Mouse (Mus musculus) CD8-positive naive resting alpha-beta T cell, adult 2 months (primary cell): ENCODE measurements at regions not wholly inside any gene's neighbourhood (a gene's known extent, or its start where the extent isn't known, plus 50 kb on each side); places are given as distances from the start of the nearest gene placed in this dataset.

Experiments
- DNase-seq, 2 experiments: peaks; one replicate each; pipeline ENCODE4 v3.0.0; 2022; ENCODE audit warnings: low read depth in 2 of 2, low spot score in 2 of 2

DNA sequence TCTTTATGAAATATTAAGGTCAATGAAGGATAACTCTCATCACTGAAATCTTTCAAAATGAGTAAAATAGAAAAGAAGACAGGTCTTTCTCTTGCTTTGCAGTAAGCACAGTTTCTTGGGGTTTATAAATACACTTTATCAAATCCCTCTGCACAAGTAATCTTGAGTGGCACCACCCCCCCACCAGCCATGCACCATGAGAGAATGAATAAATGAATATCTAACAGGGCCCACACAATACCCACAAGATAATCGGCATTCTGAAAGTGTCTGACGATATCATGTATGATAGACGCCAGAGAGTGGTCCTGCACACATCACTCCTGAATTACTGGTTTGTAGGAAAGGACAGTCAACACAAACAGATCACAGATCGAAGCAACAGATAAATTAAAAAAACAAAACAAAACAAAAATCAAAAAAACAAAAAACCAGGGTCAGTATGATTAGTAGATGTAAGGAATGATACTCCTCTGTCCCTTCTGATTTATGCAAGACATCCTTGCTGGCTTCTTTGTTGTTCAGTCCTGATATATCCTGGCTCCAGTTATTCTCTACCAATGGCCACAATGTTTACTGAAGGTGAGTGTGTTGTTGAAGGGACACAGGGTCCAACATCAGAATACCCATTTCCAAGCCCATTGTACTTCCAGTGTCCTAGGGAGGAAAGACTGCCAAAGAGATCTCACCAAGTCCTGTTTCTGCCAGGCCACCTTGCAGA, 92.0 kb upstream of the Cited2 start:
- no peak for DNase-seq

DNA sequence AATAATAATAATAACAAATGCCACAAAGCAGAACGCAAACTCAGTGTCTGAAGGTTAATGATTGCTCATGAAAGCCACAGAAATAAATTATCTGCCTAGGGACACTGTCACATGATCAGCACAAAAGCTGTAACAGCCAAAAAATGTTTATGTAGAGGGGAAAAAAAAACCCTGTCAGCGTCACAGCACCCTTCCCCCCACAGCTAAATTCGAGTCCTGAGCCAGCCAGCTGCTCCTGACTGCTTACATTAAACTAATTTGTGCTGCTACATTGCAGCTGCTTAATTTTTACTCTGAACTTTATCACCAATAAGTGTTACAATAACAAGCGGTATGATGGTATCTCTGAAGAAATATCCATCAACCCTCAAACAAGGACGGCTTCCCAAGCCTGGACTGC, 91.2 kb upstream of the Cited2 start:
- DNase-seq = no peak

DNA sequence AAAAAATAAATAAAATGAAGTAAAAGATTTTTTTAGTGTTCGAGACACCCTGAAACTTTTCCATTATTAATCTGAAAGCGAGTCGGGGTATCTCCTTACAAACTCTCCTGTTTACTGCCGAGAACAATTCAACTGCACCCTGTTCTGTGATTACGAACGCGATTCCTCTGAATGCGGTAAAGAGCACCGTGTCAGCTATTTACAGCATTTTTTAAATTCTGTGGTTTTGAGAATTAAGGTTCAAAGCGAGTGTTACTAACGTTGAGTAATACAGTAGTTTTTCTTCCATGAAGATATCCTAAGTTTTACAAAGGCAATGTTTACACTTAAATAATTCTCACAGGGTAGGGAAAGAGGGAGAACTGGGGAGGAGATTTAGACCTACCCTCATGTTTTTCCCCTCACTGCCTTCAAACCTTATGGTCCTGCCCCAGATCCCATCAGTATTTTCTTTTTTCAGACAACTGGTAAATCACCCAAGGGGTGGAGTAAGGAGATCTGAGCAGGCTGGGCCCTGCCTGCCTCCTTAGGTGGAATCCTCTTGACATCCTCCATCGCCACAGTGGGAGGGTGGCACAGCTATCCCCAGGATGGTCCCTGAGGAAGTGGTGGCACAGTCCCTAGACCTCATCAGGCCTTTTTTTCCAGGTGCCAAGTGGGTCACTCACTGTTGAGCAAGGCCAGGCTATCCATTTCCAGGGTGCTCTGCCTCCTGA, 89.9 kb upstream of the Cited2 start:
- no peak for DNase-seq

DNA sequence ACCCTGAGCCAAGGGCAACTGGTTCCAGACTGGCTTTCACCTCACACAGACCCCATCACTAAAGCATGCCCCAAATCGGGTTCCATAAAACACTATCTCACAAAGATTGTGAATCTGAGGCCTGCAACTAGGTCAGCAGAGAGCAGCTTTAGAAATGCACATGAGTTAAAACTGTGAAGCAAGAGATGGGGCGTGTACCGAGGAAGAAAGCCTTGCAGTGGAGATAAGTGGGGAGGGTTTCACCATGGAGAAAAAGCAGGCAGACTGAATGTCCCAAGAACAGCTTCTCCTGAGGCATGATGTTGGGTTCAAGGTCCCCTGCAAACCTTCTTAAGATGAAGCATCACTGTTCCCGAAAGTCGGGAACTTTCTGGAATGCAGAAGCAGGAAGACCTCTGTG, 77.7 kb upstream of the Cited2 start:
- DNase-seq = no peak

DNA sequence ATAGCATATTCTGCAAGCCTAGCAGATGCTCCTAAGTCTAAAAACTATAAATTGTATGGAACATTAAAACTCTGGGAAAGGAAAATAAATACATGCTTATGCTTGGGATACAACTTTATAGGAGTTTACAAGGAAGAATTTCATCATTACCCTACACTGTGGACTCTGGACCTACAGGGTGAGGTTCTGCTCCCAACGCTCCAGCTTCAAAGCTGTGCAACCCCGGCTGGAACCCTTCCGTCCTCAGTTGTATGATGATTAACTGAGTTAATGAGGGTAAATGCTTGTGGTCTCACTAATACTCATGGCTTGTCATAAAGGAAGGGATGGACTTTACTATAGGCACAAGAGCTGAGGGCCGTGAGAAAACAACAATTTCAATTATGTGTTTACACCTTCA, 76.6 kb upstream of the Cited2 start:
- no peak for DNase-seq

DNA sequence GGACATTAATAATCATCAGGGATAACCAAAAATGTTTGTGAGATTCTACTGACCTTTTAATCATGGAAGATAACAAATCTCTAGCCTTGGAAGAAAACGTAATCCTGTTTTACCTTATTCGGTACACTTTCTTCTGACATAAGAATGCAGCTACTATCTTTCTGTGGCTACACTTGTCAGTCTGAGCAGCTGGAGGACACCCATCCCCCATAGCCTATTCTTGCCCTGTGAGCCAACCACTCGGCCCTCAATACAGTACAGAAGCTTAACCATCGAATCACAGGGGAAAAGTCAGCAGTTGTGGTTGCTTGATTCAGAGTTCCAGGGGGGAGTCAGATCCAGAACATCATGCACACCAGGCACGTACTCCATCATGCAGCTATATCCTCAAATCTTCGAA, 74.9 kb upstream of the Cited2 start:
- DNase-seq = no peak

DNA sequence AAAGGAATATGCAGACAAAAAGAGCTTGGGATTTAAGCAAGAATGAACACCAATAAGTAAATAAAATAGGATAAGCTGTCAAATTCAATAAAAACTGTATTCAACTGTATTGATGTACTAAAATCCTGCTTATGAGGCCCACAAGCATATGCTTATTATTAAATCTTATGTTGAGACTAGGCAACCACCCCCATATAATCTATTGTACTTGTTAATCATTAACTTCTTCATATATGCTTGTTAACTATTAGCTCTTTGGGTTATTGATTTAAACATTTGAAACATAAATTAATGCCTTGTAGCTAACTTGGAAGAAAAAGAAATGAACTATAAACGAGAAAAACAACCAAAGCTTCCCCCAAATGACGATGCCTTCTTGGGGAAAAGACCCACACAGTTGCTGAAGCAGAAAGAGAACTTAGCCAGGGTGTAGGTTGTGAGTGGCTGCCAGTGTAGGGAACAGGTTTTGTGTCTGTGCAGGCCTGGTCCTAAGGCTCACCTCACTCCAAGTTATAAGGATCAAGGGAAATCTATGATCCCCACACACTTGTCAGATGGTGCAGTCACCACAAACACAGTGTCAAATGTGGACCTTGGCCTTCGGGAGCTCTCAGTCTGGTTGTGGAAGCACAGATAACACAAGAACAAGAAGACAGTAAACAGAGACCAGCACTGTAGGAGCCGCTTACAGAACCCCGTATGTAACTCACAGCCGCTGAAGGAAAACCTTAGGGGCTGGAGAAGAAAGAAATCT, 71.8 kb upstream of the Cited2 start:
- no peak for DNase-seq

DNA sequence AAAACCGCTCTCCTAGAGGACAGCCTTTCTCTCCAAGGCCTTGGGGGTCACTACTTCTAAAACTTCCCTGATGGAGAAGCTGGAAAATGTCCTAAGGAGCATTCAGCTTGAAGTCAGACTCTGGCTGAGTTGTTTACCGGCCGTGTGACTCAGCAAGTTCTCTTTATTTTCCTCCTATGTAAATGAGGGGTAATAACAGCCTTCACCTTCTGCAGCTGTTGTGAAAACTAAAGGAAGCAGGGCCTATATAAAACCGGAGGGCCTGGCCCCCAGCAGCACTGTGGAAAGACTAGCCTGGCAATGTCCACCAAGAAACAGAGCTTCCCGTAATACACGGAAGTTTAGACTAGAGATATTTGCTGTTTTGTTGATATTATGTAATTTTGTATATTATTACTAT, 69.7 kb upstream of the Cited2 start:
- no peak for DNase-seq

DNA sequence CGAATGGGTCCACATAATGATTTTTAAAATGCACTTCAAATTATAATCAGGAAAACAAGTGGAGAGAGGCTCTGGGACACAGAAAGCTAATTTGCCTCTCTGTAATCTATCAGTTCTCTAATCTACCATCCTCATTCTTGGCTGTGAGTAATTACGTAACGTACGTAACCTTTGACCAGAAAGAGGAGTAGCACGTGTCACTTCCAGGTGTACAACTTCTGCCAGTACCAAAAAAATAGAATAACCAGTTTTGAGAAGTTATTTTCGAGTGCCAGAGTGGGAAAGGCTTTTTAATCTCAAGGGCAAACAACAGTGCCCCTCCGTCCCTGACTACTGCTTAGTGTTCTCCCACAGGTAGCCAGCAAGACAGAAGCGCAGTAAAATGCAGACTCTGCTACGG, 69.2 kb upstream of the Cited2 start:
- no peak for DNase-seq

DNA sequence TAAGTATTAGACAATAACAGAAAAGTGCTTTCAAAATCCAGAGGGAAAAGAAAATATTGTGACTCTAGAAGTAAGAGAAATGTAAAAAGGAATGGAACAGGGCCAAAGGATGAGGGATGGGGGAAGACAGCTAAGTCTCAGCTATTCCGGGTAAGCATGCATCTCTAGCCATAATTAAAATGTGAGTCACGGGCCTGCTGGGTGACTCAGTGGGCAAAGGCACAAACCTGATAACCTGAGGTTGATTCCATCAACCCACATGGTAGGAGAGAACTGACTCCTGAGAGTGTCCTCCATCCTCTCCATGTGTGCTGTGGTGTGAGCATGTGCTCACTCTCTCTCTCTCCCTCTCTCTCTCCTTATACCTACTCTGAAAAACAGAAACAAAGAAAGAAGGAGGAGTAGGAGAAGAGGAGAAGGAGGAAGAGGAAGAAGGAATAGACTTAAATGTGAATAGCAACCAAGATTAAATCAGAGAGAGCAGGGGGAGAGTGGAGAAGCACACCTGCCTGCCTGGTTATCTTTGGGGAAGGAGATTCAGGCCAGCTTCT, 68.6 kb upstream of the Cited2 start:
- DNase-seq = no peak

DNA sequence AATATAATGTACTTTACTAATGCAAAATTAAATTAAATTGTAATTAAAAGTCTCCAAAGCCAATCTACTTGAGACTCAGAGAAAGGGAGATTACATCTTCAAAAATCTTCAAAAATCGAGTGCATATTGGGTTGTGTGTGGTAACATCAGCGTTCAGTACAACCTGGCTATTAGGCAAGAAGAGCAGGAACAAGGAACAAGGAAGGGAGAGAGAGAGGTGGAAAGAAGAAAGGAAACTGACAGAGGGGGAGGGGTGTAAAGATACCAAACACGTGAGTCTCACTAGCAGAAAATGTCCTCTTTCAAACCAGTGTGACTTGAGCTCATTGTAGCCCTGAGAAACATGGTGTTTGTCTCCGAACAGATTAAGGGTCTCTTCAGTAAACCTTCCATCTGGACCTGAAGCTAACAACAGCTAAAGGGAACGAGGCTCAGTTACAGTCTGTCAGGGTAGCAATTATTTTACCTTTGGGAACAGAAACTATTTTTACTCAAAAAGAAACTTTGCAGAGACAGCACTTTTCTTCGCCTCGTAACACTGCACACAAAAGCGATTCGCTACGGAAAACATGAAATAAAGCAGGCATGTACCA, 67.5 kb upstream of the Cited2 start:
- DNase-seq = no peak

DNA sequence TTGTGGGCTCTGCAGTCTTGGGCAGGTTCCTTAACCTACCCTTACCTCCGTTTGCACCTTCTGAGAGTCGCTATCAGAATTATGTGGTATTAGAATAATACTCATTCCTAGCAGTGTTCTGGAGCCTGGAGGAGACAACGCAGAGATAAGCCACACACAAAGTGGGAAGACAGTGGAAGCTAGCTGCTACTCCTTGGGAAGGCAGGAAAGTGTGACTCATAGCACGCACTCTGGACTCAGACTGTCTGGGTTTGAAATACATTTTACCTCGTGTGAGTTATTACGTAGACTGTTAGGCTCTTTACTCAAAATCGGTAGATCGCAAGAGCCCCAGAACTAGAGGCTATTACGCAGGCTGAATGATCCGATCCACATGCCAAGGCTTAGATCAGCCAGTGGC, 66.7 kb upstream of the Cited2 start:
- DNase-seq = no peak

DNA sequence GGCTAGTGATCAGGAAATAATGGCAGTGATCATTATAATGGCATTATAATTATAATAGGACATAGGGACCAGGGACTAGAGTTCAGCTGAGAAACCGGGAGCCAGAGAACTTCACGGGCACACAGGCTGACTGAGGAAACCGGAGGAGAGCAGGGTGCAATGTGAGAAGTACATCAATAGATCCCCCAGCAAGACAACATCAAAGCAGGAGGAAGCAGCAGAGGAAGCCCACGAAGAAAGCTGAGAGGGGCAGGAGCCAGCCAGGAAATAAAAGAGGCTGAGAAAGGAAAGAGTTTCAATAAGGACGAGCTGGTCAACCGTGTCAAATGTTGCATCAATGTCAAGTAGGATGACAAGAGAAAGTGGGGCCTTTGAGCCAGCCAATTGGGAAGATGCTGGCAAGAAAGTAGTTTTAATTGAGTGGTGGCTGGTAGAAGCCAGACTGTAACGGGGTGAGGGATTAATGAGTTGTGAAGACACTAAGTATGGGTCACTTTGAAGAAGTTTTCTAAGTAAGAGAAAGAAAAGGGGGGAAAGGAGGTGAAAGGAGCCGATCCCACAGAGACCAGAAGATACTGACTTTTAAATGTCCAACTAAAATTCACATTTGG, 66.0 kb upstream of the Cited2 start:
- peak in 1 of 2 experiments; percentile 4 for DNase-seq

DNA sequence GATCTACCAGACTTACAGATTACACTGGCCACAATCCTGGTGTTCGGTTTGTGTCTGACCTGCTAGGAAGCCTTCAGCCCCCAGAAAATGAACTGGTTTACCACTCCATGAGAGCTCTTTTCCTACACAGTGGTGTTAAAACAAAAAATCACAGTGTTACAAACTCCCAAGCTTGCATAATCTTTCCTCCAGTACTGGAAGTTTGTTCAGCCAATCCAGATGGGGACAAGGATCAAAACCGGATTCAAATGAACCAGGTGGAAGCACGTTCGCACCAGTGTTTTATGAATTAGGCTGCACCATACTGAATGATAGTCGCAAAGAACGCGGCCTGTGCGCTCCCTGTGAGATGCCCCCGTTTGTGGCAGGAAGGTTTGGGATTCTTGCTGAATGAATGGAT, 63.4 kb upstream of the Cited2 start:
- no peak for DNase-seq

DNA sequence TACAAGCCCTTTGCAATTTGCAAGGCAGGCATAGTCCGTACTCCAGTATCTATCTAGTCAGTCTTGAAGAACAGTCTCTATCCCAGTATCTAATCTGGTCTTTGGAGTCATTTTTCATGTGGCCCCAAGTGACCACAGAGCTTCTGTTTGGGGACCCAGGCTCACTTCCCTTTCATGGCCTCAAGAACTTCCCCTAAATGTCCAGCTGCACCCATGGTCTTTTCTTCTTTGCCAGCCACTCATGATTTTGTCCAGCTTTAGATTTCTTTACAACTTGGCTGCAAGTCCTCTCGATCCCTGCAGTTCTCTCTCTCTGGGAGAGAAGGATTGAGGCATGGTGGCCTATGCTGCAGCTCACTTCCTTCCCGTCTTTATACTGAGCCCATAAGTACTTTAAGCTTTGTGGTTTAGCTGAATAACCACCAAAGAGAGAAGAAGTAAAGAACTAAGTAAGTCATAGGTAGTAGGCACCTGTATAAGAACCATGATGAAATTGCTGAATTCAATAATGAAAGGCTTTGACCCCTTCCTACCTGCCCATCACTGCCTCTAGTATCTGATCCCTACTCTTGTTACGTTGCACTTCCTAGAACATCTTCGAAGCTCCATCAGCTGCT, 62.1 kb upstream of the Cited2 start:
- no peak for DNase-seq

DNA sequence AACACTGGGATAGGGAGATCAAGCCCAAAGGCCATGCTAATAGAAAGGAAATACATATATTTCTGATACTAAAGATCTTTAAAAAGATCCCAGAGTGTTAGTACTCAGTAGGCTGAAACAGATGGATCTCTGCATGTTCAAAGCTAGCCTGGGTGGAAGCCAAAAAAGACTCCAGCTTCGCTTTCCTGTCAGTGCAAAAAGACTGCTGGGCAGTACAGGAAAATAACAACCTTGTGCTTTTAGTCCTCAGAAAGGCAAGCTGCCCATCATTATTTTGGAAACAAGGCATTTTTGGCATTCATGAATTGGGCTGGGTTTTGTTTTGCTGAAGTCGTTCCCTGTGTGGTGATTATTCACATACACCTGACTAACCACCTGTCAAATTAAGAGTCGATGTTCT, 56.9 kb upstream of the Cited2 start:
- DNase-seq = no peak

DNA sequence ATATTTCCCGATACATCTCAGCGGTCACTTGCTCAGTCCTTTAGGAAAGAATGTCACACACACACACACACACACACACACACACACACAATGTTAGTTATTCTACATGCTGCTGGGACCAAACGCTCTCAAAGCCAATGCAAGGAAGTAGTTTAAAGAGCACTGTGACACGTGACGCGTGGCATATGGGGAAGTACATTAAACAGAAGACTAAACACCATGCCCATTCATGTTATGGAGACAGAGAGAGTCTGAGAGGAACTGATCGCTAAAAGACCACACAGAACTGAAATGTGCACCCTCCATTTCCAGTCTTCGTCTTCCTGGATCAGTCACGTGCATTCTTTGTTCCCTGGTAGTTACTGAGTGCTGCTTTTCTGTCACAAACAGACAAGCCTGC, 53.6 kb upstream of the Cited2 start:
- no peak for DNase-seq
